Mouse (Mus musculus): Measurements from ENCODE around the gene Stmn1. TPM values are rescaled to one million over a fixed set of nuclear protein-coding genes. Genes with fewer than 3 reads are reported as not detected.
"Not testable (repeated sequence)": the region's sequence is repeated elsewhere in the genome, so short reads cannot be mapped to it uniquely, and the experiment has no call there.

Gene Stmn1
- polyA plus RNA-seq, 1 experiment from 2014 or later: 1,880 TPM

DNA sequence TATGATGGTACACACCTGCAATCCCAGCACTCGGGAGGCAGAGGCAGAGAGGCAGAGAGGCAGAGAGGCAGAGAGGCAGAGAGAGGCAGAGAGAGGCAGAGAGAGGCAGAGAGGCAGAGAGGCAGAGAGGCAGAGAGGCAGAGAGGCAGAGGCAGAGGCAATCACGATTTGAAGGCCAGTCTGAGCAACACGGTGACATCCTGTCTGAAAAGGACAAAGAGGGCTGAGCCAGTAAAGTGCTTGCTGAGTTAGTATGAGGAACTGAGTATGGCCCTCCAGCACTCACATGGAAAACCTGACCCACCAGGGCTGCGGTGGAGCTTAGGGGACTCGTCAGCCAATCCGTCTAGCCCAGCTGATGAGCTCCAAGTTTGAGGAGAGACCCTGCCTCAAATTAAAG, 30.9 kb downstream of the Stmn1 start:
- H3K4me3 ChIP-seq (ENCODE audit: low read length); H3K27me3 ChIP-seq (ENCODE audit: control insufficient read depth, insufficient read depth, low read length); H3K36me3 ChIP-seq (ENCODE audit: control insufficient read depth, insufficient read depth, low read length); H3K9ac ChIP-seq (ENCODE audit: low read depth, low read length); H3K4me2 ChIP-seq (replicated peaks; ENCODE audit: low read depth, low read length); H3K27ac ChIP-seq (ENCODE audit: low read depth, low read length); H3K9me3 ChIP-seq (ENCODE audit: control insufficient read depth, low read length); ATAC-seq (ENCODE audit: low FRiP score, low TSS enrichment): not testable (repeated sequence)
- H3K4me1 ChIP-seq (ENCODE audit: control insufficient read depth, insufficient read depth, low read length): peaks cover 11% of the 10 kb centered on the region
- WGBS: 83% methylated on average over 6 of the region's 6 CpGs

DNA sequence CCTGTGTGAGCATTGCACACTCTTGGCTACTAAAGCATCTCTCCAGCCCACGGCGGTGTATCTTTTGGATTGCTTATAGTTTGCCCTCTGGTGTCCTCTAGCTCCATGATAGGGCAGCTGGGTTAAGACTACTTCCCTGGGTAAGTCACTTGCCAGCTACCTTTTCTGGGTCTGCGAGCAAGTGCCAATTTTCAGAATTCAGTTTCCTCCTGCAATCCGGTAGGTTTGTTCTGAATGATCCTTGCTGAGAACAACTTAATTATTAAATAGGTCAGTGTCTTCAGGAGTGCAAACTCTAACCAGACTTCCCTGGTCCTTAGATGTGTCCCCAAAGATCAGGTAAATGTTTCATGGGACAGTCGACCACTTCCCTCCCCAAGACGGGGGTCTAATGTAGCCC, 33.0 kb downstream of the Stmn1 start:
- WGBS: 93% methylated on average over 6 of the region's 6 CpGs
- no peak overlapping the region for H3K27ac ChIP-seq (ENCODE audit: low read depth, low read length)
- no peak for ATAC-seq (ENCODE audit: low FRiP score, low TSS enrichment)
- H3K9ac ChIP-seq (ENCODE audit: low read depth, low read length): no peak overlapping the region
- H3K4me1 ChIP-seq (ENCODE audit: control insufficient read depth, insufficient read depth, low read length): peaks cover 8% of the 10 kb centered on the region; the same call in 1 of the 2 replicates
- peaks cover 5% of the 10 kb centered on the region; the same call in 1 of the 2 replicates for H3K9me3 ChIP-seq (ENCODE audit: control insufficient read depth, low read length)
- H3K4me3 ChIP-seq (ENCODE audit: low read length): no peak overlapping the region
- no peaks in the 10 kb centered on the region for H3K27me3 ChIP-seq (ENCODE audit: control insufficient read depth, insufficient read depth, low read length)
- H3K4me2 ChIP-seq (replicated peaks; ENCODE audit: low read depth, low read length): no peak overlapping the region
- H3K36me3 ChIP-seq (ENCODE audit: control insufficient read depth, insufficient read depth, low read length): no peaks in the 10 kb centered on the region

DNA sequence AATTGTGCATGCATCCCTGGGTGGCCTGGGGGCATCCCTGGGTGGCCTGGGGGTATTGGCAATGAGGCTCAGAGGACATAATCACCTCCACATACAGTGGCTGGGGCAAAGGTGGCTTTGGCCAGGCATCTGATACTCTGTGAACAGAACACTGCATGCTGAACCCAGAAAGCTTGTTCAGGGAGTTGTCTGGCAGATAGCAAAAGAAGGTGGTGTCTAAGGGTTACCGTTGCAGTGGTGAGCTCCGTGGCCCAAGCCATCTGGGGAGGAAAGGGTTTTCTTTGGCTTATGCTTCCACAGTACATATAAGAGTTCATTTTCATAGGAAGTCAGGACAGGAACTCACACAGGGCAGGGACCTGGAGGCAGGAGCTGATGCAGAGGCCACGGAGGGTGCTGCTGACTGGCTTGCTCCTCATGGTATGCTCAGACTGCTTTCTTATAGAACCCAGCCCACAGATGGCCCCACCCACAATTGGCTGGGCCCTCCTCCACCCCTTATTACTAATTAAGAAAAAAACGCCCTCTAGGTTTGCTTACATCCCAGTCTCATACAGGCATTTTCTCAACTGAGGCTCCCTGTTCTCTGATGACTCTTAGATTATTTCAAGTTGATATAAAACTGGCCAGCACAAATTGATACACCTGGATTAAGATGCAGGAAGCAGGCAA, 35.7 kb downstream of the Stmn1 start:
- Histone ChIP-seq H3K4me2 (replicated peaks; ENCODE audit: low read depth, low read length) (no peak overlapping the region), H3K27ac (ENCODE audit: low read depth, low read length) (no peak overlapping the region), H3K4me3 (ENCODE audit: low read length) (no peak overlapping the region), H3K27me3 (ENCODE audit: control insufficient read depth, insufficient read depth, low read length) (no peaks in the 10 kb centered on the region), H3K4me1 (ENCODE audit: control insufficient read depth, insufficient read depth, low read length) (no peaks in the 10 kb centered on the region), H3K9me3 (ENCODE audit: control insufficient read depth, low read length) (peaks cover 5% of the 10 kb centered on the region; the same call in 1 of the 2 replicates), H3K36me3 (ENCODE audit: control insufficient read depth, insufficient read depth, low read length) (no peaks in the 10 kb centered on the region), H3K9ac (ENCODE audit: low read depth, low read length) (no peak overlapping the region)
- 73% methylated on average over 4 of the region's 4 CpGs for WGBS
- no peak for ATAC-seq (ENCODE audit: low FRiP score, low TSS enrichment)

DNA sequence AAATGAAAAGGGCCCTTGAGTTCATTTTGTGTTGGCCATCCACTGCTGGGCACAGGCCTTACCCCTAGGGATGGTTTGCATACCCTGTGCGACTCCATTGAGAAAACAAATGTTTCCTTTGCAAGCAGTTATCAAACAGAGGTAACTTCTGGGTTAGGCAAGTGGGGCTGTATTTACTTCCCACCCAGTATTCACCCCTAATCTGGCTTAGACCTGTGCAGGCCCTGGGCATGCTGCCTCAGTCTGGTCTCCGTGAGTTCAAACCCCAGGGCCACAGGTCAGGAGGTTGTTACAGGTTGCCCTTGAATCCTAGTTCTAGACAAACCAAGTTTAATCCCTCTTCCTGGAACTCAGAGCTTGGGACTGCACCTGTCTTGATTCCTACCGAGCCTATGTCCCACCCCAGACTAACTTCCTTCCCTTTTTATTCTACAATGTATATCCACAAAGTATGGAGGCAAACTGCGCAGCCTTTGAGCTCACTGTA, 37.2 kb downstream of the Stmn1 start:
- WGBS: 86% methylated on average over 4 of the region's 4 CpGs
- Histone ChIP-seq H3K4me2 (replicated peaks; ENCODE audit: low read depth, low read length) (no peak overlapping the region), H3K27me3 (ENCODE audit: control insufficient read depth, insufficient read depth, low read length) (no peaks in the 10 kb centered on the region), H3K9ac (ENCODE audit: low read depth, low read length) (no peak overlapping the region), H3K27ac (ENCODE audit: low read depth, low read length) (no peak overlapping the region), H3K4me3 (ENCODE audit: low read length) (no peak overlapping the region), H3K4me1 (ENCODE audit: control insufficient read depth, insufficient read depth, low read length) (no peaks in the 10 kb centered on the region), H3K36me3 (ENCODE audit: control insufficient read depth, insufficient read depth, low read length) (no peaks in the 10 kb centered on the region), H3K9me3 (ENCODE audit: control insufficient read depth, low read length) (peaks cover 5% of the 10 kb centered on the region; the same call in 1 of the 2 replicates)
- ATAC-seq (ENCODE audit: low FRiP score, low TSS enrichment): no peak

DNA sequence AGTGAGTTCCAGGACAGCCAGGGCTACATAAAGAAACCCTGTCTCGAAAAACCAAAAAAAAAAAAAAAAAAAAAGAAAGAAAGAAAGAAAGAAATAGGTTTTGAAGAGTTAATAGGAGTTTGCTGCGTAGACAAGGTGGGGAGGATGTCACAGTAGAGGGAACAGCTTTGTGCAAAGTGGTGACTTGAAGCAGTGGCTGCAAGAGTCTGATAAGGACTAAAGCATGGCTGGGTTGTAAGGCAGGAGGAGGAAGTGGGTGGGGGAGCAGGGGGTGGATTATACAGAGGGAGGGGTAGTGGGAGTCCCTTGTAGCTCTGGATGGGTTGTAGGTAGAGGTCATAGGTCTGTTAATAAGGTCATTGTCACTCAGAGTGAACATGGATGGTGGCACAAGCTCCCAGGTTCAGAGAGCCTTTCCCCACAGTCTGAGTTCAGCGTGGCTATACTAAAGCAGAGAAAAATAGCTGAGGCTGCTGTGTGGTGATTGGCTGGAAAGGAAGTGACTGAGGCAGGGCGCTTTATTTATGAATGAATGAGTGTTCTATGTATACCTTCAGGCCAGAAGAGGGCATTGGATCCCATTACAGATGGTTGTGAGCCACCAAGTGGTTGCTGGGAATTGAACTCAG, 38.0 kb downstream of the Stmn1 start:
- Histone ChIP-seq H3K27me3 (ENCODE audit: control insufficient read depth, insufficient read depth, low read length) (no peaks in the 10 kb centered on the region), H3K4me1 (ENCODE audit: control insufficient read depth, insufficient read depth, low read length) (no peaks in the 10 kb centered on the region), H3K9ac (ENCODE audit: low read depth, low read length) (no peak overlapping the region), H3K4me2 (replicated peaks; ENCODE audit: low read depth, low read length) (no peak overlapping the region), H3K9me3 (ENCODE audit: control insufficient read depth, low read length) (peaks cover 5% of the 10 kb centered on the region; the same call in 1 of the 2 replicates), H3K36me3 (ENCODE audit: control insufficient read depth, insufficient read depth, low read length) (no peaks in the 10 kb centered on the region), H3K27ac (ENCODE audit: low read depth, low read length) (no peak overlapping the region), H3K4me3 (ENCODE audit: low read length) (no peak overlapping the region)
- 90% methylated on average over 3 of the region's 4 CpGs for WGBS
- ATAC-seq (ENCODE audit: low FRiP score, low TSS enrichment): no peak

DNA sequence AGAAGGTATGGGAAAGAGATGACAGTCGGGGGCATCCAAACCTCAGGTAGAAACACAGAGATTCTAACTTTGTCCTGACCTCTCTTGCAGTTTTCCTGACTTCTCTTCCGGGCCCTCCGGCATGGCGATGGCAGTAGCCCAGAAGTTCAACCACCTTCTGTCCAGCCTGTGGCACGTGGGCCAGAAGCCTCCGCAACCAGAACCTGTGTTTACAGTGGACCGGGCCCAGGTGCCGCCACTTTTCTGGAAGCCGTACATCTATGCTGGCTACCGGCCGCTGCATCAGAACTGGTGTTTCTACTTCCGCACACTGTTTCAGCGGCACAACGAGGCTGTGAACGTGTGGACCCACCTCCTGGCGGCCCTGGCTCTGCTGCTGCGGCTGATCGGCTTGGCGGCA, 38.6 kb downstream of the Stmn1 start:
- ATAC-seq (ENCODE audit: low FRiP score, low TSS enrichment): no peak
- Histone ChIP-seq H3K36me3 (ENCODE audit: control insufficient read depth, insufficient read depth, low read length) (no peaks in the 10 kb centered on the region), H3K4me3 (ENCODE audit: low read length) (no peak overlapping the region), H3K4me1 (ENCODE audit: control insufficient read depth, insufficient read depth, low read length) (peaks cover 5% of the 10 kb centered on the region; the same call in 1 of the 2 replicates), H3K27ac (ENCODE audit: low read depth, low read length) (no peak overlapping the region), H3K27me3 (ENCODE audit: control insufficient read depth, insufficient read depth, low read length) (no peaks in the 10 kb centered on the region), H3K9ac (ENCODE audit: low read depth, low read length) (no peak overlapping the region), H3K4me2 (replicated peaks; ENCODE audit: low read depth, low read length) (no peak overlapping the region), H3K9me3 (ENCODE audit: control insufficient read depth, low read length) (peaks cover 5% of the 10 kb centered on the region; the same call in 1 of the 2 replicates)
- 91% methylated on average over 19 of the region's 19 CpGs for WGBS

DNA sequence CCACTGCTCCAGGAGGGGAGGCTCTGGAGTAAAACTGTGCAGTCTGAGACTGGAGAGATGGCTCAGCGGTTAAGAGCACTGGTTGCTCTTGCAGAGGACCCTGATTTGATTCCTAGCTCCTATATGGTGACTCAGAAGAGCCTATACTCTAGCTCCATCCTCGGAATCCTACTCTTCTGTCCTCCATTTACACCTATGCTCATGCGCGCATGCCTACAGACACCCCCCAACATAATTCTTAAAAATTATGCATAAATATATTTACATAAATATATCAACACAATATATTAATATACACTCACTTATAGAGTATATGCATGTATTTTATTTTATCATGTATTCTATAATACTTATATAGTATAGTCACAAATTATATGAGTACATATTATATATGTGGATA, 42.3 kb downstream of the Stmn1 start:
- Histone ChIP-seq H3K27me3 (ENCODE audit: control insufficient read depth, insufficient read depth, low read length) (no peaks in the 10 kb centered on the region), H3K4me3 (ENCODE audit: low read length) (peak overlapping the region; percentile 52), H3K27ac (ENCODE audit: low read depth, low read length) (no peak overlapping the region), H3K4me1 (ENCODE audit: control insufficient read depth, insufficient read depth, low read length) (peaks cover 13% of the 10 kb centered on the region), H3K9me3 (ENCODE audit: control insufficient read depth, low read length) (no peaks in the 10 kb centered on the region), H3K9ac (ENCODE audit: low read depth, low read length) (no peak overlapping the region), H3K4me2 (replicated peaks; ENCODE audit: low read depth, low read length) (peak overlapping the region; percentile 67; the same call in 1 of the 2 replicates), H3K36me3 (ENCODE audit: control insufficient read depth, insufficient read depth, low read length) (no peaks in the 10 kb centered on the region)
- 74% methylated on average over 4 of the region's 4 CpGs for WGBS
- ATAC-seq (ENCODE audit: low FRiP score, low TSS enrichment): no peak

DNA sequence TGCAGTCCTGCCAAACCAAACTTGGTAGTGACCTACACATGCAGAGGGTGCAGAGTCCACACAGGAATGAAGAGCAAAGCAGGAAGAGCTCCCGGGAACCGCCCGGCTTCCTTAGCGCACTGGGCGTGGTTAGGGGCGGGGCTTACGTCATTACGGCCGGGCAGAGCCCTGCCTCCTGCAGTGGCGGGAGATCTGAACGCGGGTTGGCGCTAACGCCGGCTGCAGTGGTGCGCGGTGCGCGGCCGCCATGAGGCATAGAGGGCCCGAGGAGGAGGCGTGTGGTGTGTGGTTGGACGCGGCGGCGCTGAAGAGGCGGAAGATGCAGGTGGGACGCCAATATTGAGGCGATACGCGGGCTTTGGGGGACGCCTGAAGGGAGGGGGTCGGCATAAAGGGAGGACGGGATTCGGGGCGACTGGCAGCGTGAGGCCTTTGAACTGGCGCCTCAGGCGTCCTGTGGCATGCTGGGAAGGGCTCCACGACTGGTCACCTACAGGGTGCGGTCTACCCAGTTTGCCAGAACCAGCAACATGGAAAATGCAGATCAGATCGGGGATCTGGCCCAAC, 42.8 kb downstream of the Stmn1 start, which contains the start of gene Aunip:
Aunip (plus strand) TSS at position 155 of the 567 bp plus-strand sequence.
- H3K36me3 ChIP-seq (ENCODE audit: control insufficient read depth, insufficient read depth, low read length): no peaks in the 10 kb centered on the region
- ATAC-seq (ENCODE audit: low FRiP score, low TSS enrichment): peak; percentile 95
- H3K9ac ChIP-seq (ENCODE audit: low read depth, low read length): peak within 1 kb of the TSS; percentile 58
- H3K4me1 ChIP-seq (ENCODE audit: control insufficient read depth, insufficient read depth, low read length): peaks cover 13% of the 10 kb centered on the region
- no peaks in the 10 kb centered on the region for H3K27me3 ChIP-seq (ENCODE audit: control insufficient read depth, insufficient read depth, low read length)
- WGBS: under 1% methylated on average over 42 of the region's 42 CpGs
- H3K9me3 ChIP-seq (ENCODE audit: control insufficient read depth, low read length): no peaks in the 10 kb centered on the region
- peak within 1 kb of the TSS; percentile 52 for H3K4me3 ChIP-seq (ENCODE audit: low read length)
- H3K27ac ChIP-seq (ENCODE audit: low read depth, low read length): no peak within 1 kb of the TSS
- peak within 1 kb of the TSS; percentile 67 for H3K4me2 ChIP-seq (replicated peaks; ENCODE audit: low read depth, low read length)

DNA sequence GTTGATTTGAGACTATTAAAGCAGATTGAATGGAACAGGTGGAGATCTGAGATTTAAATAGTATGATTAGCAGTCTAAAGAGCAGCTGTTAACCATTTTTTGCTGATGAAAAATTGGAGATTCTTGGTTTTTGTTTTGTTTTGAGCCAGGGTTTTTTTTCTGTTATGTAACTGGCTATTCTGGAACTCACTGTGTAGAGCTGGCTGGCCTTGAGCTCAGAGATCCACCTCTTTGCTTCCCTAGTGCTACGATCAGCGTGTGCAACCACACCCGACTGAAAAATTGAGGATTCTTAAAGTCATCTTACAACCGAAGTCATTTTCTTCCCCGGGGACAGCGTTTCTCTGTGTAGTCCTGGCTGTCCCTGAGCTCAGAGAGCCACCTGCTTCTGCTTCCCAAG, 43.6 kb downstream of the Stmn1 start:
- no peaks in the 10 kb centered on the region for H3K36me3 ChIP-seq (ENCODE audit: control insufficient read depth, insufficient read depth, low read length)
- peak overlapping the region; percentile 58; the same call in 1 of the 2 replicates for H3K9ac ChIP-seq (ENCODE audit: low read depth, low read length)
- ATAC-seq (ENCODE audit: low FRiP score, low TSS enrichment): no peak
- 76% methylated on average over 6 of the region's 6 CpGs for WGBS
- no peaks in the 10 kb centered on the region for H3K9me3 ChIP-seq (ENCODE audit: control insufficient read depth, low read length)
- H3K27ac ChIP-seq (ENCODE audit: low read depth, low read length): no peak overlapping the region
- H3K4me3 ChIP-seq (ENCODE audit: low read length): peak overlapping the region; percentile 52
- no peaks in the 10 kb centered on the region for H3K27me3 ChIP-seq (ENCODE audit: control insufficient read depth, insufficient read depth, low read length)
- H3K4me1 ChIP-seq (ENCODE audit: control insufficient read depth, insufficient read depth, low read length): peaks cover 13% of the 10 kb centered on the region
- peak overlapping the region; percentile 67 for H3K4me2 ChIP-seq (replicated peaks; ENCODE audit: low read depth, low read length)

Data from kidney, embryonic 14.5 days (tissue).